Mouse (Mus musculus) stomach, postnatal 0 days (tissue): ENCODE measurements around the gene Gm38392.
A peak's percentile ranks its signal among the peaks of the same experiment; 100 is the strongest.

Experiments
- CTCF ChIP-seq: IDR thresholded peaks from 2 replicates; pipeline ENCODE4 v1.5.1; 2016; ENCODE audit warnings: antibody characterized with exemption, low read depth, mild to moderate bottlenecking, moderate library complexity
- EP300 ChIP-seq: optimal IDR thresholded peaks from 2 replicates; pipeline ENCODE3; 2016; ENCODE audit warnings: antibody characterized with exemption

GRCm38 (mm10) chr3:88237556-88238194 lies 49.3 kb downstream of the Gm38392 start:
- TF ChIP-seq CTCF (peak; percentile 62), EP300 (no peak)
